Mouse (Mus musculus) CD4-positive naive resting alpha-beta T cell, adult 76 days (primary cell): Measurements from ENCODE around the gene Stk16. TPM values are rescaled to one million over a fixed set of nuclear protein-coding genes. Genes with fewer than 3 reads are reported as not detected.

Source experiments
- total RNA-seq: library from RNA; stranded (reverse); gene quantifications from one replicate; pipeline ENCODE4 v1.2.4, GENCODE M21; 2023

The Stk16 gene
- total RNA-seq = 55.9 TPM

GRCm38 (mm10) chr1:75210136-75211087, at the start of gene Stk16, which contains the start of gene Glb1l:
TSS of gene Stk16 (plus strand) at chr1:75210838.
TSS of gene Glb1l (minus strand) at chr1:75210813.

GRCm38 (mm10) chr1:75168472-75169464, 41.9 kb upstream of the Stk16 start, which contains the start of gene Zfand2b:
TSS of gene Zfand2b (plus strand) at chr1:75168646.

GRCm38 (mm10) chr1:75180105-75180590, 30.5 kb upstream of the Stk16 start, which contains the start of gene Abcb6:
TSS of gene Abcb6 (minus strand) at chr1:75180392.

GRCm38 (mm10) chr1:75191622-75192402, 18.8 kb upstream of the Stk16 start, which contains the start of the genes Ankzf1 and Atg9a:
TSS of gene Ankzf1 (plus strand) at chr1:75192151.
TSS of gene Atg9a (minus strand) at chr1:75192196.

GRCm38 (mm10) chr1:75219531-75219930, 8.9 kb downstream of the Stk16 start, which contains the start of gene Tuba4a:
TSS of gene Tuba4a (minus strand) at chr1:75219865.

DNA sequence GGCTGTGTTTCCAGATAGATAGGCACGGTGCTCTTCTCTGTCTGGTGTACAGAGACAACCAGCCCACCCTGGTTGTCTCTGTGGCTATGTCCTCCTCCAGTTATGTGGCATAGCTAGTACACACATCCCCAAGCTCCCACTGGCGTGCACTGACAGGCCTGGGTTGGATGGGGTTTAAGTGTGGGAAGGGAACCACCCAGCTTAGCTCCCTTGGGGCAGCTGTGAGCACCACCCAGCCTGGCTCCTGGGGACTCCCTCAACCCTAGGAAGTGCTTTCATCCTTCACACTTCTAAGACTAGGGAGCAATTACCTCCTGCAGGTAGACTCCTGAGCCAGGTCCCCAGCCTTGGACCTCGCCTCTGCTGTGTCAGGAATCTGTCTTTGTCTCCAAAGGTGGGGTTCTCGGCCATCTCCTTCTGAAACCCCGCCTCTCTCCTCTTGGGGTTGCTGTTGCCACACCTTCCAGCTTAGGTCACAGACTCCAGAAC, 21.1 kb downstream of the Stk16 start, which contains the start of gene A630095N17Rik:
Gene A630095N17Rik, minus strand, starts transcription at position 439 of the 489 bp plus-strand sequence.

DNA sequence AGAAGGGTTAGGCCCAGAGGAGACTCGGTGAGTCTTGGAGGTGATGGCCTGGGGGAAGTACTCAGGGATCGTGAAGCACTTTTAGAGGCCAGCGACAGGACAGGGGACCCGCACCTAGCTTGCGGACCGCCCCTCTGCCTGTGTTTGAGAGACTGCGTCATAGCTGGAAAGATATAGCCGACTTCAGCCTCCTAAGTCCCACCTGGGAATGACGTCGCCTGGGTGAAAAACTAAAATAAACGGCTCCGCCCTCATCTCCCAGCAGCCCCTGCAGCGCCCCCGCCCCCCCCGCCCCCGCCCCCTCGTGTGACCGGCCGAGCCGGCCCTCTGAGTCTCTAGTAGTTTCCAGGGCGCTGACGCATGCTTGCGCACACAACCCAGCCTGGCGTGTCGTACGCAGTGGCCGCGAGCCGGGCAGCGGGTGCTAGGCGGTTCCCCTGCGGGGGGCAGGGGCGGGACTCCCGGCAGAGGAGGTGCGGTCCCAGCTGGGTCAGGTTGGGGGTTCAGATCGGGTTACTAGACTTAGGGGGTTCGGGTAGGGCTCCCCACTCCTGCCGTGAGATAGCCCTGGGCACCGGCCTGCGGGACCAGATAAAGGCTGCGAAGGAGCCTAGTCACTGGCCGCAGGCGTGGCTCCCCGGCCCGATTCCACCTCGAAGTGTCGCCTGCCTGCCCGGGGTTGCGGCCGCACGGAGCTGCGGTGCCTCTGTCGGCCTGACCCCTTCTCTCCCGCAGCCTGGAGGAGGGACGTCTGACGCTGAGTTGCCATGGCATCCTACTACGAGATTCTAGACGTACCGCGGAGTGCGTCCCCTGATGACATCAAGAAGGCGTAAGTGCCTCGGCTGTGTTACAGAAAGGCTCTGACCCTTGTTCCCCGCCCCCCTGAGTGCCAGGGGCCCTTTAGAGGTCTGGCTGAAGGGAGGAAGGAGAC, 25.7 kb downstream of the Stk16 start, which contains the start of gene Dnajb2:
Gene Dnajb2, plus strand, starts transcription at position 290 of the 934 bp plus-strand sequence.

GRCm38 (mm10) chr1:75264091-75264880, 53.6 kb downstream of the Stk16 start, which contains the start of gene Ptprn:
TSS of gene Ptprn (minus strand) at chr1:75264502.

Other genes with a start within 250 kb of the Stk16 start
- gene Nhej1, start 85.6 kb upstream of the Stk16 start, total RNA-seq = 5.0 TPM
- gene Slc23a3, start 76.9 kb upstream of the Stk16 start, total RNA-seq = 5.5 TPM
- gene Cnppd1, start 68.1 kb upstream of the Stk16 start, total RNA-seq = 127 TPM
- gene Retreg2, start 68.1 kb upstream of the Stk16 start, total RNA-seq = 72.2 TPM
- 39.0 TPM for gene Zfand2b, start 42.2 kb upstream of the Stk16 start, total RNA-seq
- gene Abcb6, start 30.4 kb upstream of the Stk16 start, total RNA-seq = 3.5 TPM
- 18.1 TPM for gene Ankzf1, start 18.7 kb upstream of the Stk16 start, total RNA-seq
- gene Atg9a, start 18.6 kb upstream of the Stk16 start, total RNA-seq = 37.7 TPM
- 14.8 TPM for gene Glb1l, start within 50 bp of the Stk16 start, total RNA-seq
- gene Tuba4a, start 9.0 kb downstream of the Stk16 start, total RNA-seq = 183 TPM
- not detected for gene A630095N17Rik, start 21.3 kb downstream of the Stk16 start, total RNA-seq
- 44.8 TPM for gene Dnajb2, start 25.6 kb downstream of the Stk16 start, total RNA-seq
- 0.41 TPM for gene Ptprn, start 53.7 kb downstream of the Stk16 start, total RNA-seq
- gene Resp18, start 67.6 kb downstream of the Stk16 start, total RNA-seq = not detected
- 34.7 TPM for gene Dnpep, start 107.2 kb downstream of the Stk16 start, total RNA-seq
- not detected for gene Des, start 149.5 kb downstream of the Stk16 start, total RNA-seq
- 0.70 TPM for gene Speg, start 164.5 kb downstream of the Stk16 start, total RNA-seq
- 44.5 TPM for gene Gmppa, start 225.1 kb downstream of the Stk16 start, total RNA-seq
- not detected for gene Asic4, start 239.6 kb downstream of the Stk16 start, total RNA-seq